Mouse (Mus musculus) erythroblast, embryonic 14.5 days (primary cell): Measurements from ENCODE around the gene Olfr1031.

ENCODE experiments used
- GATA1 ChIP-seq: IDR thresholded peaks from 2 replicates; pipeline ENCODE4 v1.6.1; 2012; ENCODE audit warnings: low read length, inconsistent platforms, mixed read lengths
- TAL1 ChIP-seq: IDR thresholded peaks from 3 replicates; pipeline ENCODE4 v1.6.1; 2012; ENCODE audit warnings: low read length, inconsistent platforms, mixed read lengths

DNA sequence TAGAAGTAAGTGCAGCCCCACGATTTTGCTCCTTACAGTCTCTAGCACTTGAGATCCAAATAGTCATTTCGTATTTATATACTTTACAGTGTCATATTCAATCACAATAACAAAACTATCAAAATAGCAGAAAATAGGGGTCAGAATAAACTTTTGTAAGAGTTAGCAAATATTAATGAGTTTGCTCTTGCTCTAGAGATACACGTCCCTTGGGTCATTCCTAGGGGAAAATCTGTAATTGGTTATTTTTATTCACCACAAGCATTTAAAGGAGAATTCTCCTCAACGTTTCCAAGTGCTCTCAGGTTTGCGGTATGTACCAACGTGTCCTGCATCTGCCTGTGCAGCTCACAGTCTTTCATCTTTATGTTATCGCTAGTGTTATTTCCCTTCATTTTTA, 15.1 kb downstream of the Olfr1031 start, which contains the start of gene Olfr1032:
- TF ChIP-seq GATA1 (no peak), TAL1 (no peak)
